Mouse (Mus musculus): ENCODE data around the gene Fam111a. TPM values are rescaled to one million over a fixed set of nuclear protein-coding genes. Genes with fewer than 3 reads are reported as not detected.

The Fam111a gene
- polyA plus RNA-seq, 1 experiment from 2014 or later: 6.8 TPM

DNA sequence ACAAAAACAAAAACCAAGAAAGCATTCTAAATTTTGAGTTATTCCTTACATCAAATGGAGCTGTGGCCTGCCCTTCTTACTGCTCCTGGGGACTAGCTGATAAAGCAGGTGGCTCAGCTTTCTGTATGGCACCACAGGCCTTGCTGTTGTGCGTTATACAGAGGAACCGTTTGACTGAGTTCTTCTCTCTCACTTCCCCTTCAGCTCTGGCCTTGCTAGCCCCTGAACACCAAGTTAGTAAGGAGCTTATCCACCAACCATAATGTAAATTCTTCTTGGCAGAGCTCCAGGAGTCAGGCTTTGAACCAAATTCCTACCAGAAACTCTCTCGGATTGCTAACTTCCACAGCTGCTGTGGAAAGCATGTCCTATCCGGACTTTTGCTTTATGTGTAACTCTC, 21.5 kb downstream of the Fam111a start:
- H3K4me3 ChIP-seq (ENCODE audit: low read depth, low read length): no peak overlapping the region
- no peak for TF ChIP-seq CTCF (IDR thresholded peaks at IDR 0.05; ENCODE audit: low read depth)
- 45% methylated on average over 4 of the region's 4 CpGs for WGBS

GRCm38 (mm10) chr19:12570866-12571265, 25.3 kb downstream of the Fam111a start:
- Histone ChIP-seq H3K4me2 (replicated peaks; ENCODE audit: low read depth) (no peak overlapping the region), H3K4me3 (ENCODE audit: low read depth, low read length) (no peak overlapping the region), H3K4me1 (replicated peaks; ENCODE audit: control insufficient read depth, insufficient read depth, low read length) (no peaks in the 10 kb centered on the region), H3K9me3 (ENCODE audit: control insufficient read depth) (no peaks in the 10 kb centered on the region), H3K36me3 (ENCODE audit: control insufficient read depth, insufficient read depth) (no peaks in the 10 kb centered on the region), H3K27ac (ENCODE audit: low read depth, low read length) (no peak overlapping the region), H3K9ac (ENCODE audit: low read depth, low read length) (no peak overlapping the region), H3K27me3 (replicated peaks; ENCODE audit: control insufficient read depth, insufficient read depth, low read length) (no peaks in the 10 kb centered on the region)
- WGBS: 58% methylated on average over 2 of the region's 2 CpGs
- ATAC-seq: no peak
- TF ChIP-seq CTCF (IDR thresholded peaks at IDR 0.05; ENCODE audit: low read depth): no peak

More for the DNA sequence above, 21.5 kb downstream of the Fam111a start:
- Histone ChIP-seq H3K9me3 (ENCODE audit: control insufficient read depth) (no peaks in the 10 kb centered on the region), H3K9ac (ENCODE audit: low read depth, low read length) (no peak overlapping the region), H3K27me3 (replicated peaks; ENCODE audit: control insufficient read depth, insufficient read depth, low read length) (no peaks in the 10 kb centered on the region), H3K4me2 (replicated peaks; ENCODE audit: low read depth) (no peak overlapping the region), H3K36me3 (ENCODE audit: control insufficient read depth, insufficient read depth) (no peaks in the 10 kb centered on the region), H3K27ac (ENCODE audit: low read depth, low read length) (no peak overlapping the region), H3K4me1 (replicated peaks; ENCODE audit: control insufficient read depth, insufficient read depth, low read length) (no peaks in the 10 kb centered on the region)
- ATAC-seq: no peak

GRCm38 (mm10) chr19:12571687-12572086, 26.1 kb downstream of the Fam111a start:
- Histone ChIP-seq H3K9me3 (ENCODE audit: control insufficient read depth) (no peaks in the 10 kb centered on the region), H3K9ac (ENCODE audit: low read depth, low read length) (no peak overlapping the region), H3K36me3 (ENCODE audit: control insufficient read depth, insufficient read depth) (no peaks in the 10 kb centered on the region), H3K4me1 (replicated peaks; ENCODE audit: control insufficient read depth, insufficient read depth, low read length) (no peaks in the 10 kb centered on the region), H3K27me3 (replicated peaks; ENCODE audit: control insufficient read depth, insufficient read depth, low read length) (no peaks in the 10 kb centered on the region), H3K4me3 (ENCODE audit: low read depth, low read length) (no peak overlapping the region), H3K4me2 (replicated peaks; ENCODE audit: low read depth) (no peak overlapping the region), H3K27ac (ENCODE audit: low read depth, low read length) (no peak overlapping the region)
- WGBS: 89% methylated on average over 1 of the region's 1 CpGs
- TF ChIP-seq CTCF (IDR thresholded peaks at IDR 0.05; ENCODE audit: low read depth): no peak
- no peak for ATAC-seq

- no peaks in the 10 kb centered on the region for H3K9me3 ChIP-seq (ENCODE audit: control insufficient read depth)
- WGBS: 79% methylated on average over 1 of the region's 1 CpGs
- TF ChIP-seq CTCF (IDR thresholded peaks at IDR 0.05; ENCODE audit: low read depth): no peak
- H3K36me3 ChIP-seq (ENCODE audit: control insufficient read depth, insufficient read depth): no peaks in the 10 kb centered on the region
- peak; percentile 28 for ATAC-seq
- H3K27ac ChIP-seq (ENCODE audit: low read depth, low read length): peak overlapping the region; percentile 24; the same call in 1 of the 2 replicates
- H3K27me3 ChIP-seq (replicated peaks; ENCODE audit: control insufficient read depth, insufficient read depth, low read length): no peaks in the 10 kb centered on the region
- H3K9ac ChIP-seq (ENCODE audit: low read depth, low read length): no peak overlapping the region
- no peaks in the 10 kb centered on the region for H3K4me1 ChIP-seq (replicated peaks; ENCODE audit: control insufficient read depth, insufficient read depth, low read length)
- H3K4me3 ChIP-seq (ENCODE audit: low read depth, low read length): no peak overlapping the region
- H3K4me2 ChIP-seq (replicated peaks; ENCODE audit: low read depth): peak overlapping the region; percentile 60
These were observed 27.2 kb downstream of the Fam111a start for GRCm38 (mm10) chr19:12572614-12573265.

DNA sequence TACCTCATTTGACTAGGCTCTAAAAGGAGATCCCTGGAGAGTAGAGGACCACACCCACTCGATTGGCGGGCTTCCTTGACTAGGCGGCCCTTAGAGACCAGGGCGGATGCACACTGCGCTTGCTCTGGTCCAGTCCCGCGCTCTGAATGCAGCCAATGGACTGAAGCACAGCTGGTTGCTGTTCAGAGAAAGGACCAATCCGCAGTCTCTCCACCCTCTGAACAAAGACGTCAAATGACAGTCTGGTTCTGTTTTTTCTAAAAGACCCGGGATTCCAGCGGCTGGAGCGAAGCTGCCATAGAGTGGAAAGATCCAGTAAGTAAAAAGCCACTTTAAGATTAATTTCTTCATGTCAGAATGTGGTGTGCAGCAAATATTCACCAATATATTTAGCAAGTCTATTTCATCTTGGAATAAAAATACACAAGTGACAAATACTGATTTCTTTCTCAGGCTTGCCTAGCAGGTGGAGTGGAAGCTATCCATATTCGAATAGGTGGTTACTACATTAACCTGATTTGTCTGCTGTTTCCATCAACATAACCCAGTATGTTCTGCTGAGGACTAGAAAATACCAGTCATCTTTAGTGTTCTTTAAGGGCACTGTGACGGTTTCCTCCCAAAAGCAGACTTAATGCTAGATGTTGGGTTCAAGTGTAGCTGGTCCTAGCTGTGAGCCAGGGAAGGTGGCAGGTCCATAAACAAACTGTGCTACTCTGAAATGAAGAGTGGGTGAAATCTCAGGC, 27.9 kb downstream of the Fam111a start:
- H3K4me2 ChIP-seq (replicated peaks; ENCODE audit: low read depth): peak overlapping the region; percentile 60
- no peak for TF ChIP-seq CTCF (IDR thresholded peaks at IDR 0.05; ENCODE audit: low read depth)
- H3K9ac ChIP-seq (ENCODE audit: low read depth, low read length): no peak overlapping the region; the same call in 1 of the 2 replicates
- no peaks in the 10 kb centered on the region for H3K36me3 ChIP-seq (ENCODE audit: control insufficient read depth, insufficient read depth)
- peak overlapping the region; percentile 24; the same call in 1 of the 2 replicates for H3K27ac ChIP-seq (ENCODE audit: low read depth, low read length)
- H3K9me3 ChIP-seq (ENCODE audit: control insufficient read depth): no peaks in the 10 kb centered on the region
- no peaks in the 10 kb centered on the region for H3K4me1 ChIP-seq (replicated peaks; ENCODE audit: control insufficient read depth, insufficient read depth, low read length)
- WGBS: 9% methylated on average over 14 of the region's 14 CpGs
- no peaks in the 10 kb centered on the region for H3K27me3 ChIP-seq (replicated peaks; ENCODE audit: control insufficient read depth, insufficient read depth, low read length)
- peak overlapping the region; percentile 30 for H3K4me3 ChIP-seq (ENCODE audit: low read depth, low read length)
- peak; percentile 97 for ATAC-seq

DNA sequence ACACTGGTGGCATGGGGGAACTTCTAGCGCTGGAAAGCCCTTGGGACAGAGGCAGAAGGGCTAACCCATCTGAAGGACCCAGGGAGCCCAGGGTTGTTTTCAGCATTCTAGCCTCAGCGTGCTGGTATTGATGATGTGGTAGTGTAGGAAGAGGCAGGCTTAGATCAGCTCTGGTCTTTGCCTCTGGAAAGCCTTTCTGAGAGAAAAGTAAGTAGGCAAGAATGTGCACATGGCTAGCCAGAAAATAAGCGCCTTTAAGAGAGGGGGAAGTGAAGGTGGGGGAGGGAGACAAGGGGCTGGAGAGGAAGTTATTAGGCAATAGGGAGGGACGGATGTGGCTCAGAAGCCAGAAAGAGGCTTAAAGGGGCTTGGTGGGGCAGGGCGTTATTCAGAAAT, 28.5 kb downstream of the Fam111a start:
- no peak overlapping the region for H3K9ac ChIP-seq (ENCODE audit: low read depth, low read length)
- H3K27me3 ChIP-seq (replicated peaks; ENCODE audit: control insufficient read depth, insufficient read depth, low read length): no peaks in the 10 kb centered on the region
- TF ChIP-seq CTCF (IDR thresholded peaks at IDR 0.05; ENCODE audit: low read depth): no peak
- no peak for ATAC-seq
- 24% methylated on average over 5 of the region's 5 CpGs for WGBS
- H3K4me2 ChIP-seq (replicated peaks; ENCODE audit: low read depth): peak overlapping the region; percentile 60
- H3K4me3 ChIP-seq (ENCODE audit: low read depth, low read length): peak overlapping the region; percentile 30
- H3K36me3 ChIP-seq (ENCODE audit: control insufficient read depth, insufficient read depth): no peaks in the 10 kb centered on the region
- no peaks in the 10 kb centered on the region for H3K4me1 ChIP-seq (replicated peaks; ENCODE audit: control insufficient read depth, insufficient read depth, low read length)
- peak overlapping the region; percentile 1; the same call in 1 of the 2 replicates for H3K27ac ChIP-seq (ENCODE audit: low read depth, low read length)
- no peaks in the 10 kb centered on the region for H3K9me3 ChIP-seq (ENCODE audit: control insufficient read depth)

Data from intestine, postnatal 0 days (tissue).